Mouse (Mus musculus) bone marrow, adult 2 months (tissue): ENCODE data around the gene Auh.

Experiments used
- CTCF ChIP-seq: fragments of 200-500 bp; IDR thresholded peaks from 2 replicates; pipeline ENCODE4 v1.5.1; 2011; ENCODE audit warnings: low read length, control low read depth; ENCODE audit not compliant: control insufficient read depth, insufficient read depth
- POLR2A ChIP-seq: fragments of 200-500 bp; IDR thresholded peaks from 2 replicates; pipeline ENCODE4 v1.6.1; 2011; ENCODE audit warnings: low read depth, mild to moderate bottlenecking, control low read depth, low read length, borderline replicate concordance; ENCODE audit not compliant: control insufficient read depth

GRCm38 (mm10) chr13:52873923-52874322, 55.6 kb downstream of the Auh start:
- TF ChIP-seq CTCF, result no peak
- no peak for TF ChIP-seq POLR2A
